Comparison of ENCODE assay signal across 8 mouse cellular contexts in the genomic region with DNA sequence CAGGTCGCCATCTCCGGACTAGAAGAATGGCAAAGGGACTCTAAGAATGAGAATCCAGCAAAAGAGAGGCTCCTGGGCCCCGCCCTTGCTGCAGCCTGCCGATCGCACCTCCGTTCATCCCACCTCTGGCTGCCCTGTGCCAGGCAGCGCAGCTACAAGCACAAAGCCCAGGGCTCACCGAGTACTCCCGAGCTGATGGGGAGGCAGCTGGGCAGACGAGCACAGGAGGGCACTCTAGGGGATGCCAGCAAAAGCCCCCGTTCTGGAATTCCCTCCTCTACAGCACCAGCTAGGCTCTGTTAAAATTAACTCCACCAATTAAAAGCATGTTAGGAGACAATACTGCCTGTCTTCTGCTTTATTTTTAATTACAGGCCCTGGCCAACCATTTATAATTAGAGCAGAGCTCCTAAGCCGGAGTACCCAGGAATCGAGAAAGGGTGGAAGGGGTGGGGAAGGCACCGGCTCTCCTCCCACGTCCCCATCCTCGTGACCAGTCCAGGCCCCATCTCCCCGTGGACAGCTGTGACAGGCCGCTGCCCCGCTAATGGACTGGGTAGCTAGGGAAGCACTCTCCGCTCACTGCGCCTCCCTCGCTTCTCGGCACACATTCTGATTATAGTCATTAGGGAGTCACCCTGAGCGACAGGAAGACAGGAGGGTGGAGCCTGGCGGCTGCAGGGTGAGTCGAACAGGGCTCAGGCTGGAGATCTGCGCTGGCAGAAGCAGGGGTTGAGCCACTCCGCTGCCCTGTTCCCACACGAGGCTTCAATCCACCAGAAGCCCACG.
DNase-seq lines count a peak whose midpoint lies in the region; ATAC-seq and TF ChIP-seq lines count a peak whose summit lies in the region.

No protein-coding gene starts in this region.

- no peak for TF ChIP-seq CTCF in intestine, postnatal 0 days (IDR thresholded peaks at IDR 0.05; ENCODE audit: low read depth)
- no peak for TF ChIP-seq CTCF in lung, embryonic 14.5 days (IDR thresholded peaks at IDR 0.05; ENCODE audit: low read depth)

- H3K4me1 ChIP-seq in intestine, postnatal 0 days (replicated peaks; ENCODE audit: control insufficient read depth, insufficient read depth, low read length), result no peaks in the 10 kb centered on the region
- H3K4me1 ChIP-seq in lung, embryonic 14.5 days (ENCODE audit: insufficient read depth), result no peaks in the 10 kb centered on the region

- H3K4me2 ChIP-seq in intestine, postnatal 0 days (replicated peaks; ENCODE audit: low read depth), result peak overlapping the region; percentile 50
- H3K4me2 ChIP-seq in lung, embryonic 14.5 days, result peak overlapping the region; percentile 49

- no peak overlapping the region for H3K4me3 ChIP-seq in intestine, postnatal 0 days (ENCODE audit: low read depth, low read length)
- peak overlapping the region; percentile 10; the same call in 1 of the 2 replicates for H3K4me3 ChIP-seq in lung, embryonic 14.5 days (ENCODE audit: low read depth, low read length)

- ATAC-seq in intestine, postnatal 0 days, result no peak
- ATAC-seq in lung, embryonic 14.5 days (ENCODE audit: insufficient read depth), result no peak

- DNase-seq in cerebellum, postnatal 14 days, result peak; percentile 10 to 13
- DNase-seq in cerebellum, adult 18-20 months, result no peak
- DNase-seq in brain, adult 2 months (ENCODE audit: low read depth, low spot score), result peak; percentile 84
- peak; percentile 57 for DNase-seq in heart, adult 8-10 months (ENCODE audit: low spot score)
- DNase-seq in lung, embryonic 14.5 days, result peak; percentile 54
- DNase-seq in retina, postnatal 1 day, result peak; percentile 94
- DNase-seq in spleen, adult 12 weeks (ENCODE audit: low spot score), result no peak

- 0 out of 2 replicates have a peak, but pooled peaks cover 4% of the 10 kb centered on the region for H3K27me3 ChIP-seq in intestine, postnatal 0 days (replicated peaks; ENCODE audit: control insufficient read depth, insufficient read depth, low read length)
- peaks cover 12% of the 10 kb centered on the region; the same call in 1 of the 2 replicates for H3K27me3 ChIP-seq in lung, embryonic 14.5 days (ENCODE audit: insufficient read depth, low read length)

- H3K9ac ChIP-seq in intestine, postnatal 0 days (ENCODE audit: low read depth, low read length), result no peak overlapping the region; the same call in 1 of the 2 replicates
- H3K9ac ChIP-seq in lung, embryonic 14.5 days, result no peak overlapping the region

- no peaks in the 10 kb centered on the region for H3K9me3 ChIP-seq in intestine, postnatal 0 days (ENCODE audit: control insufficient read depth)
- no peaks in the 10 kb centered on the region for H3K9me3 ChIP-seq in lung, embryonic 14.5 days (ENCODE audit: low read depth, low read length)

- H3K36me3 ChIP-seq in intestine, postnatal 0 days (ENCODE audit: control insufficient read depth, insufficient read depth), result no peaks in the 10 kb centered on the region
- no peaks in the 10 kb centered on the region for H3K36me3 ChIP-seq in lung, embryonic 14.5 days (ENCODE audit: insufficient read depth)

- whole genome bisulfite sequencing in intestine, postnatal 0 days, result 5% methylated on average over 30 of the region's 30 CpGs
- 2% methylated on average over 30 of the region's 30 CpGs for WGBS in lung, embryonic 14.5 days

- no peak overlapping the region for H3K27ac ChIP-seq in intestine, postnatal 0 days (ENCODE audit: low read depth, low read length)
- no peak overlapping the region for H3K27ac ChIP-seq in lung, embryonic 14.5 days (ENCODE audit: low read depth)

Comparison
In these comparisons a context has a peak if more than half of its experiments do, and no peak if none do; other contexts are left out.
1. DNase-seq: peak in cerebellum, postnatal 14 days (2 of 2), brain, adult 2 months (single experiment), heart, adult 8-10 months (single experiment), lung, embryonic 14.5 days (single experiment) and retina, postnatal 1 day (single experiment); none in cerebellum, adult 18-20 months (0 of 2) and spleen, adult 12 weeks (single experiment).